Mouse (Mus musculus) thymus, adult 2 months (tissue): ENCODE measurements around the gene Chrnb1.
A peak's percentile ranks its signal among the peaks of the same experiment; 100 is the strongest.

ENCODE experiments used
- CTCF ChIP-seq: fragments of 200-500 bp; IDR thresholded peaks from 2 replicates; pipeline ENCODE4 v1.5.1; 2012; ENCODE audit warnings: mild to moderate bottlenecking, control low read depth, low read length, moderate library complexity, borderline replicate concordance; ENCODE audit not compliant: control insufficient read depth, poor library complexity, insufficient read depth; ENCODE audit errors: extremely low read depth
- POLR2A ChIP-seq: fragments of 200-500 bp; IDR thresholded peaks from 2 replicates; pipeline ENCODE4 v1.6.1; 2012; ENCODE audit warnings: mild to moderate bottlenecking, low read length, control low read depth, moderate library complexity; ENCODE audit not compliant: control insufficient read depth, poor library complexity, insufficient read depth; ENCODE audit errors: extremely low read depth

DNA sequence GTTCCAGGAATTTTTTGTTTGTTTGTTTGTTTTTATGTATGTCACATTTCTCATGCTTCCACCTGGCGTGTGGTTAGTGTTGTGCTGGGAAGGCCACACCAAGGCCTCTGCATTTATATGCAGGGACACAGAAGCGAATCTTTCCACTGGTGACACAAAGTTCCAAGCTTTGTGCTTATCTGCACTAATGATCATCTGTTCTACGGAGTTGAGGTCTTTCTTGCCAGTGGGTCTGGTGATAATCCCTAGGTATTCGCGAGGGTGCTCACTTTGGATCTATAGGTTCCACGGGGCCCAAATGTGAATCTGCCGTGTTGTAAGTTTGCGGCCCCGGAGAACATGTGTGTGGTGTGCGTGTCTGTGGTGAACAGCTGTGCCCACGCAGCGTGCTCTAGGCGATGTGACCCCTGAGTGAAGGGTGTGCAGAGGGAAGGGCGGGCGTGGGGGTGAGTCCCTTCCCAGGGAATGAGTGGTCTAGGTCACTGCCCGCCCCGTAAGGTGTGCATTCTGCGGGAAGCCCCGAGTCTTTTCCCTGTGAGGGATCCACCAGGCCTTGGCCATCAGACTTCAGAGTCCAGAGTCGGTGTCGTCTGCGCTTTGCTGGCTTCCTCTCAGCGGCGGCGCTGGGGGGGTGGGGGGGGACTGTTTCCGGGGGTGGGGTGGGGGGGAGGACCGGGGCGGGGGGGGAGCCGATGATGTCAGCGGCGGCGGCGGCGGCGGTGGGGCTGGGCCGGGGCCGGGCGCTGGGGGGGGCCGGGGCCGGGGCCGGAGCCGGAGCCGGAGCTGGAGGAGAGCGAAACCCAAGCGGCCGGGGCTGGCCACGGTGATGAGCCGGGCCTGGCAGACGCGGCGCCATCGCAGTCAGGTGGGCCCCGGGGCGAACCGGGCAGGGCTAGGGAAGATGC is 30.3 kb downstream of the Chrnb1 start, which contains the start of gene Zbtb4:
- TF ChIP-seq CTCF: no peak
- peak; percentile 15 for TF ChIP-seq POLR2A
